In genomic region chr19:36693530-36693929, GRCm38 (mm10) we compare ENCODE assay signal across 26 mouse cellular contexts. TPM values are rescaled to one million over a fixed set of nuclear protein-coding genes. Genes with fewer than 3 reads are reported as not detected.
DNase-seq lines count a peak whose midpoint lies in the region; ATAC-seq and TF ChIP-seq lines count a peak whose summit lies in the region.
"Had no signal": no experiment of that assay in that cellular context is flagged by ENCODE, and none has a peak within 500 bp of the region (broad histone marks: within the 10 kb centered on the region; RNA-seq: fewer than 3 reads in every experiment).

No protein-coding gene starts in this region.

- H3K4me1 ChIP-seq in heart, adult 2 months (ENCODE audit: control insufficient read depth, insufficient read depth, low read length), result peaks cover 24% of the 10 kb centered on the region
- H3K4me1 ChIP-seq in midbrain, embryonic 11.5 days (ENCODE audit: control insufficient read depth, insufficient read depth, low read length), result 0 out of 2 replicates have a peak, but pooled peaks cover 3% of the 10 kb centered on the region

- no peaks in the 10 kb centered on the region for H3K79me2 ChIP-seq in heart, adult 2 months (replicated peaks; ENCODE audit: control insufficient read depth, insufficient read depth, low read length)

- H3K27me3 ChIP-seq in heart, adult 2 months (ENCODE audit: control insufficient read depth, insufficient read depth, low read length), result no peaks in the 10 kb centered on the region
- no peaks in the 10 kb centered on the region for H3K27me3 ChIP-seq in midbrain, embryonic 11.5 days (ENCODE audit: control insufficient read depth, insufficient read depth, low read length)
- H3K27me3 ChIP-seq: embryonic facial prominence, embryonic 13.5 days; embryonic facial prominence, embryonic 15.5 days had no signal

- peaks cover 9% of the 10 kb centered on the region for H3K36me3 ChIP-seq in heart, adult 2 months (ENCODE audit: control insufficient read depth, insufficient read depth, low read length)
- H3K36me3 ChIP-seq in midbrain, embryonic 11.5 days (ENCODE audit: control insufficient read depth, insufficient read depth, low read length), result no peaks in the 10 kb centered on the region
- H3K36me3 ChIP-seq: embryonic facial prominence, embryonic 13.5 days; embryonic facial prominence, embryonic 15.5 days; forebrain, embryonic 10.5 days had no signal

- 49% methylated on average over 2 of the region's 2 CpGs for WGBS in heart, adult 2 months
- WGBS in midbrain, embryonic 11.5 days, result 79% methylated on average over 2 of the region's 2 CpGs

- no peak overlapping the region for H3K4me3 ChIP-seq in heart, adult 2 months
- no peak overlapping the region for H3K4me3 ChIP-seq in midbrain, embryonic 11.5 days (ENCODE audit: low read depth, low read length)
- H3K4me3 ChIP-seq: embryonic facial prominence, embryonic 13.5 days; embryonic facial prominence, embryonic 15.5 days; erythroblast, embryonic 14.5 days; forebrain, embryonic 10.5 days had no signal

- DNase-seq in gastrocnemius, adult 18-20 months (ENCODE audit: low spot score), result peak; percentile 55
- no peak for DNase-seq in gastrocnemius, postnatal 10 days
- no peak for DNase-seq in heart, adult 2 months
- no peak for DNase-seq in heart, adult 11 months
- DNase-seq in retina, postnatal 1 day, result peak; percentile 21
- no peak for DNase-seq in retina, embryonic 14.5 days (ENCODE audit: low spot score)
- no peak for DNase-seq in midbrain, embryonic 11.5 days (ENCODE audit: low spot score, missing footprints)
- DNase-seq: adrenal gland, adult 2 months; adrenal gland, postnatal 10 days; adrenal gland, postnatal 25 days; cerebellum, adult 11 months; cerebellum, adult 18-20 months; cerebellum, adult 8-10 months; cerebellum, adult 9-11 months; cerebellum, postnatal 14 days; cerebellum, postnatal 36 days; embryo, embryonic 11 days had no signal

- no peak for TF ChIP-seq CTCF in heart, adult 2 months (IDR thresholded peaks at IDR 0.05)

- H3K9me3 ChIP-seq in midbrain, embryonic 11.5 days (ENCODE audit: control insufficient read depth, low read length), result no peaks in the 10 kb centered on the region
- H3K9me3 ChIP-seq: embryonic facial prominence, embryonic 13.5 days; embryonic facial prominence, embryonic 15.5 days; forebrain, embryonic 10.5 days had no signal

- no peak for ATAC-seq in midbrain, embryonic 11.5 days (ENCODE audit: low FRiP score)
- ATAC-seq: forebrain, embryonic 14.5 days; forebrain, embryonic 16.5 days had no signal

- H3K4me2 ChIP-seq in midbrain, embryonic 11.5 days, result no peak overlapping the region
- H3K4me2 ChIP-seq: embryonic facial prominence, embryonic 13.5 days; embryonic facial prominence, embryonic 15.5 days had no signal

- H3K9ac ChIP-seq in heart, adult 2 months (ENCODE audit: low read depth, low read length), result no peak overlapping the region
- no peak overlapping the region for H3K9ac ChIP-seq in midbrain, embryonic 11.5 days (ENCODE audit: low read length)
- H3K9ac ChIP-seq: embryonic facial prominence, embryonic 13.5 days; embryonic facial prominence, embryonic 15.5 days had no signal

- no peak for TF ChIP-seq POLR2A in heart, adult 2 months (IDR thresholded peaks at IDR 0.05; ENCODE audit: insufficient read depth, low read depth, low read length)

- intact Hi-C loops in heart, adult 2 months (cut with DNase I), result no loop called here

- TF ChIP-seq EP300 in heart, adult 2 months (IDR thresholded peaks at IDR 0.05; ENCODE audit: insufficient read depth, low read depth, low read length), result no peak

- H3K27ac ChIP-seq in heart, adult 2 months, result peak overlapping the region; percentile 49
- no peak overlapping the region for H3K27ac ChIP-seq in midbrain, embryonic 11.5 days (ENCODE audit: low read depth, low read length)
- H3K27ac ChIP-seq: embryonic facial prominence, embryonic 13.5 days; embryonic facial prominence, embryonic 15.5 days; forebrain, embryonic 10.5 days had no signal

RNA-seq across cellular contexts. Expression of gene Ppp1r3c, which starts 42.9 kb away (rescaled TPM):
- total RNA-seq in gastrocnemius, adult 18-20 months (2021), result 100 to 1,000 TPM; 493 to 680 TPM
- total RNA-seq in gastrocnemius, postnatal 10 days (2021), result 100 to 1,000 TPM in 1 of 2 experiments, 10 to 100 TPM in 1; 85.4 to 102 TPM
- total RNA-seq in heart, adult 2 months (2021), result 100 to 1,000 TPM in 1 of 2 experiments, 10 to 100 TPM in 1; 90.4 to 152 TPM
- 49.7 and 99.7 TPM in 2 replicates for polyA plus RNA-seq in heart, adult 2 months (2012; rRNA removed)
- 2.2 and 2.3 TPM in 2 replicates for polyA plus RNA-seq in midbrain, embryonic 11.5 days (2014; fragmentation: Nextera tagmentation; extraction: Ambion mirVana)
- total RNA-seq: common myeloid progenitor, adult 5-6 weeks; MEL had no signal
- polyA plus RNA-seq: C2C12; erythroblast, embryonic 14.5 days had no signal

Comparison
In these comparisons a context has a peak if more than half of its experiments do, and no peak if none do; other contexts are left out.
1. DNase-seq: peak in gastrocnemius, adult 18-20 months (single experiment) and retina, postnatal 1 day (single experiment); none in gastrocnemius, postnatal 10 days (single experiment), heart, adult 2 months (0 of 2), heart, adult 11 months (single experiment), retina, embryonic 14.5 days (single experiment) and midbrain, embryonic 11.5 days (single experiment).